Mouse (Mus musculus) MEL (cell line): ENCODE results near the gene Tprkb.
A peak's percentile ranks its signal among the peaks of the same experiment; 100 is the strongest.
"Not testable (repeated sequence)": the region's sequence is repeated elsewhere in the genome, so short reads cannot be mapped to it uniquely, and the experiment has no call there.

Source experiments
- CTCF ChIP-seq, 3 experiments: IDR thresholded peaks in 2 of 3; conservative IDR thresholded peaks in 1 of 3; 2 replicates each; pipeline ENCODE4 v1.5.1; 2011 to 2012; ENCODE audit warnings: low read length in 3 of 3, low read depth in 2 of 3, mild to moderate bottlenecking in 2 of 3, improper control_type of control experiment in 1 of 3, inconsistent platforms in 1 of 3, mixed read lengths in 1 of 3, moderate library complexity in 1 of 3; ENCODE audit not compliant: control insufficient read depth in 1 of 3, insufficient read depth in 1 of 3, poor library complexity in 1 of 3, severe bottlenecking in 1 of 3
- E2F4 ChIP-seq: IDR thresholded peaks from 2 replicates; pipeline ENCODE4 v1.6.1; 2011; ENCODE audit warnings: low read depth, low read length, improper control_type of control experiment, borderline replicate concordance
- EP300 ChIP-seq, 2 experiments: IDR thresholded peaks; 2 replicates each; pipeline ENCODE4 v1.6.1; 2011; ENCODE audit warnings: improper control_type of control experiment in 2 of 2, low read length in 2 of 2, low read depth in 1 of 2, mild to moderate bottlenecking in 1 of 2
- POLR2A ChIP-seq, 2 experiments: IDR thresholded peaks; 2 replicates each; pipeline ENCODE4 v1.6.1; 2011 to 2012; ENCODE audit warnings: low read length in 2 of 2, mild to moderate bottlenecking in 2 of 2, control low read depth in 1 of 2, improper control_type of control experiment in 1 of 2, low read depth in 1 of 2, moderate library complexity in 1 of 2; ENCODE audit not compliant: control insufficient read depth in 1 of 2, insufficient read depth in 1 of 2, poor library complexity in 1 of 2

- not testable (repeated sequence) for TF ChIP-seq CTCF (IDR thresholded peaks at IDR 0.05 in 2 of 3, conservative IDR thresholded peaks at IDR 0.05 in 1 of 3; ENCODE audit: control insufficient read depth in 1 of 3, insufficient read depth in 1 of 3, low read depth in 2 of 3, low read length in 3 of 3, poor library complexity in 1 of 3, severe bottlenecking in 1 of 3); POLR2A (IDR thresholded peaks at IDR 0.05; ENCODE audit: control insufficient read depth in 1 of 2, insufficient read depth in 1 of 2, low read depth in 1 of 2, low read length in 2 of 2, poor library complexity in 1 of 2)
- TF ChIP-seq EP300 (IDR thresholded peaks at IDR 0.05; ENCODE audit: low read depth in 1 of 2, low read length in 2 of 2) (0 out of 4 replicates have a peak, but pooled peaks of 1 of the 2 experiments have one; percentile 18), E2F4 (peak; percentile 40; the same call in 1 of the 2 replicates)
These were observed 67.1 kb downstream of the Tprkb start for GRCm38 (mm10) chr6:85978736-85979135.
